Mouse (Mus musculus): ENCODE results near the gene U90926. TPM values are rescaled to one million over a fixed set of nuclear protein-coding genes. Genes with fewer than 3 reads are reported as not detected.

Gene U90926
- polyA plus RNA-seq, 1 experiment = not detected

DNA sequence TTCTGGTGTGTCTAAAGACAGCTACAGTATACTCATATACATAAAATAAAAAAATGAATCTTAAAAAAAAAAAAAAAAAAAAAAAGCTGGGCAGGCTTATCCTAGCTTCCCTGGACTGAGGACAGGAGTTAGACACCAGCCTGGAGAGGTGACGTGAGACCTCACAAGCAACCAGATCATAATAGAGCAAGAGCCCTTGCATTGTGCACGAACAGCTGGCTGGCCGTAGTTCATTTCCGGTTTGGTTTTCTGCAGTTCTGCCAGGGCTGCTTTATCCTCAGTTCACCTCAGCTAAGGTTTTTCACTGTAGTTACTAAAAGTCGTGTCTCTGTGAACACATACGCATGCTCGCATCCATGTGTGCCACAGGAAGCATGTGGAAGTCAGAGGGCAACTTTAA lies 12.6 kb upstream of the U90926 start:
- Histone ChIP-seq H3K4me1 (replicated peaks; ENCODE audit: control insufficient read depth, insufficient read depth, low read length) (peaks cover 16% of the 10 kb centered on the region), H3K36me3 (ENCODE audit: control insufficient read depth, insufficient read depth, low read length) (no peaks in the 10 kb centered on the region), H3K27me3 (ENCODE audit: control insufficient read depth, insufficient read depth, low read length) (no peaks in the 10 kb centered on the region), H3K27ac (ENCODE audit: control insufficient read depth, insufficient read depth, low read length) (peak overlapping the region; percentile 65; the same call in 1 of the 2 replicates), H3K4me3 (ENCODE audit: control insufficient read depth, insufficient read depth, low read length) (no peak overlapping the region)
- no peak for DNase-seq
- TF ChIP-seq POLR2A (IDR thresholded peaks at IDR 0.05; ENCODE audit: control insufficient read depth, extremely low read depth, insufficient read depth, low read length, poor library complexity) = no peak
- no peak for TF ChIP-seq CTCF (IDR thresholded peaks at IDR 0.05; ENCODE audit: borderline replicate concordance, control insufficient read depth, extremely low read depth, insufficient read depth, low read length, poor library complexity)
- WGBS = 57% methylated on average over 7 of the region's 7 CpGs

DNA sequence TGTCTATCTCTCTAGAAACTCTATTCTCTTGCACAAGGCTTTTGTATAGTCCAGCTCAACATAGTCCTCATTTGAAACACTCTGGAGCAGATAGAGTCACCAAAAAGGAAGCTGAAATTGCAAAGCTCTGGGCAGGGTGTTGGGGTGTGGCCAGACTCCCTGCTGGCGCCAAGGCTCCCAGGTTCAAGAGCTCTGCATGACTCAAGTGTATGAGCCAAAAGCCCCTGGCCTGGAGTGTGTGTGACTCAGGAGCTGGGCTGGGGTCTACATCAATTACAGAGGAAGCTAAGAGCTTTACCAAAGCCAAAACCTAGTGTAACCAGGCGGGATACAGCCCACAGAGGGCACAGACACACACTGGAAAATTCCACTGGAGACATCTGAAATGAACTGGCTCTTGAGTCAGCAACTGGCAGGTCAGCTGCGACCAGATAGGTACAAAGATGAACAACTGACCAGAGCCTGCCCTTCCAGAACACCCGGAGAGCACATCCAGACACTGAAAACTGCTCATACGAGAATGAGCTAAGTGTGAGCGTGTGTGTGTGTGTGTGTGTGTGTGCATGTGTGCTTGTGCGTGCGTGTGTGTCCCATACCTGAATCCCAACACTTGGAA lies 5.2 kb upstream of the U90926 start:
- TF ChIP-seq CTCF (IDR thresholded peaks at IDR 0.05; ENCODE audit: borderline replicate concordance, control insufficient read depth, extremely low read depth, insufficient read depth, low read length, poor library complexity) = no peak
- TF ChIP-seq POLR2A (IDR thresholded peaks at IDR 0.05; ENCODE audit: control insufficient read depth, extremely low read depth, insufficient read depth, low read length, poor library complexity) = no peak
- WGBS = 91% methylated on average over 8 of the region's 8 CpGs
- DNase-seq = no peak
- H3K36me3 ChIP-seq (ENCODE audit: control insufficient read depth, insufficient read depth, low read length) = no peaks in the 10 kb centered on the region
- H3K27me3 ChIP-seq (ENCODE audit: control insufficient read depth, insufficient read depth, low read length) = no peaks in the 10 kb centered on the region
- no peak overlapping the region for H3K4me3 ChIP-seq (ENCODE audit: control insufficient read depth, insufficient read depth, low read length)
- no peak overlapping the region for H3K27ac ChIP-seq (ENCODE audit: control insufficient read depth, insufficient read depth, low read length)
- no peaks in the 10 kb centered on the region for H3K4me1 ChIP-seq (replicated peaks; ENCODE audit: control insufficient read depth, insufficient read depth, low read length)

DNA sequence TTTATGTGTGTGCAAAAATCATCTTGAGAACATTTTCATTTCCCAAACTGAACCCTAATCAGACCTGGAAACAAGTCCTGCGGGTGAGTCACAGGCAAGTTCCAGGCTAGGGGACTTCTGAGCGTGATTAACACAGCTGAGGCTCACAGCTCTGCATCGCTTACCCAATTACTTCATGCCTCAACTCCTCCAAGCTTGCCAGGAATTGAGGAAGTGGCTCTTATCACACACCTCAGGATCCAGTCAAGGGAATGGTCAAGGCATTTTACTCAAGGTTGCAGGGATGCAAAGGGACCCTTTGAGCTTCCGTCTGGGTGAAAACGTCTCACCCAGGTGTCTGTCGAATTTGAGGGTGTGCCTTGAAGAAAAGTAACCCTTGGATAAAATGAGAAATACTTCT lies 4.6 kb upstream of the U90926 start:
- no peaks in the 10 kb centered on the region for H3K4me1 ChIP-seq (replicated peaks; ENCODE audit: control insufficient read depth, insufficient read depth, low read length)
- no peaks in the 10 kb centered on the region for H3K36me3 ChIP-seq (ENCODE audit: control insufficient read depth, insufficient read depth, low read length)
- no peak for TF ChIP-seq POLR2A (IDR thresholded peaks at IDR 0.05; ENCODE audit: control insufficient read depth, extremely low read depth, insufficient read depth, low read length, poor library complexity)
- TF ChIP-seq CTCF (IDR thresholded peaks at IDR 0.05; ENCODE audit: borderline replicate concordance, control insufficient read depth, extremely low read depth, insufficient read depth, low read length, poor library complexity) = no peak
- no peaks in the 10 kb centered on the region for H3K27me3 ChIP-seq (ENCODE audit: control insufficient read depth, insufficient read depth, low read length)
- no peak overlapping the region for H3K27ac ChIP-seq (ENCODE audit: control insufficient read depth, insufficient read depth, low read length)
- no peak overlapping the region for H3K4me3 ChIP-seq (ENCODE audit: control insufficient read depth, insufficient read depth, low read length)
- DNase-seq = no peak
- 79% methylated on average over 6 of the region's 6 CpGs for WGBS

DNA sequence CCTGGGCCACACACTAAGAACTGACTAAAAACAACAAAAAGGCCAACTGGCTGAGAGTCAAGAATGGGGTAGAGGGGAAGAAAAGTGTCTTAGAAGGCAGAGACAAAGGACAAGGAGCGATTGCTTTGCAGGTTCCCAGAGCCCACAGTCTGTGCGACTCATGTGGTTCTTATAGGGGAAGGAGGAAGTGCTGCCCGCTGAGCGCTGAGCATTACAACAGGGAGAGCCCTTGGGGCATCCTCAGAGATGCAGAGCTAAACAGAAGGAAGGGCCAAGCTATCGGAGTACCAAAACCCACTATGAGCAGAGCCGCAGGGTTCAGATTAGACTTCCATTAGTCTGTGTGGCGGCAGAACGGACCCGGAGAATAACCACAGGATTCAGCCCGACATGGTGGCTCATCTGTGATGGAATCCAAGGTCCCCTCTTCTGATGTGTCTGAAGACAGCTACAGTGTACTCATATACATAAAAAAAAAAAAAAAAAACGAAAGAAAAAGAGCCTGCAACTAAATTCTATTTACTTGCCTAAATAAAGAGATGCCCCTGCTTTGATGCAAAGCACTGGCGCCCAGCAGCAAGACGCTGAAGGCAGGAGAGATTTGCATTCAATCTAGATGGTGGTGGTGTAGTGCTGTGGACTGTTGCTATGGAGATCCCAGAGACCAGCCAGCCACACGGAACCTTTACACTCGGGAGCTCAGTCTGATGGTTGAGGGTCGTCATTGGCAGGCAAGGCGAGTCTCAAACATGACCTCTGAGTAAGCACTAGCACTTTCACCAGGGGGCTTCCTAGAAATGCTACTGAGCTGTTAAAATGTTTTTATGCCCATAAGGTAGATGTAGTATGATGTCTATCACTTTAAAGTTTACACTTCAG lies 3.9 kb upstream of the U90926 start:
- Histone ChIP-seq H3K4me3 (ENCODE audit: control insufficient read depth, insufficient read depth, low read length) (no peak overlapping the region), H3K27me3 (ENCODE audit: control insufficient read depth, insufficient read depth, low read length) (no peaks in the 10 kb centered on the region), H3K36me3 (ENCODE audit: control insufficient read depth, insufficient read depth, low read length) (no peaks in the 10 kb centered on the region), H3K27ac (ENCODE audit: control insufficient read depth, insufficient read depth, low read length) (no peak overlapping the region), H3K4me1 (replicated peaks; ENCODE audit: control insufficient read depth, insufficient read depth, low read length) (no peaks in the 10 kb centered on the region)
- WGBS = 65% methylated on average over 17 of the region's 17 CpGs
- no peak for TF ChIP-seq CTCF (IDR thresholded peaks at IDR 0.05; ENCODE audit: borderline replicate concordance, control insufficient read depth, extremely low read depth, insufficient read depth, low read length, poor library complexity)
- TF ChIP-seq POLR2A (IDR thresholded peaks at IDR 0.05; ENCODE audit: control insufficient read depth, extremely low read depth, insufficient read depth, low read length, poor library complexity) = no peak
- DNase-seq = no peak

DNA sequence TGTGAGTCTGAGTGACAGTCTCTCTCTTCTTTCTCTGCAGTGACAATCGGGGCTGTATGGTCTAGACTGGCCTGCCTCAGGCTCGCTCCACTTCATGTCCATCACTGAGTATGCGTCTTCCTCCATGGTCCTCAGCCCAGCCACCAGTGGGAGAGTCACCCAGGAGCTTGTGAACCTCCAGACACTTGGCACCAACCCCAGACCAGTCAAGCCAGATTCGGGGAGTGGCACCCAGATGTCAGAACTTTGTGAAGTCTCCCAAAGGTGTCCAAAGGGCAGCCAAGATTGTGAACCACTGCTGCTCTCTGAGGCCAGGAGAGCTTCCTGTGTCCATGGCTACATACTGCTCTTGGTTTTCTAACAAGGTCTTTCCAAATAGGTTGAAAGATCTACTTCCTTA lies 3.0 kb downstream of the U90926 start:
- WGBS = 94% methylated on average over 4 of the region's 4 CpGs
- no peak for TF ChIP-seq CTCF (IDR thresholded peaks at IDR 0.05; ENCODE audit: borderline replicate concordance, control insufficient read depth, extremely low read depth, insufficient read depth, low read length, poor library complexity)
- no peak for TF ChIP-seq POLR2A (IDR thresholded peaks at IDR 0.05; ENCODE audit: control insufficient read depth, extremely low read depth, insufficient read depth, low read length, poor library complexity)
- no peak overlapping the region for H3K4me3 ChIP-seq (ENCODE audit: control insufficient read depth, insufficient read depth, low read length)
- no peaks in the 10 kb centered on the region for H3K27me3 ChIP-seq (ENCODE audit: control insufficient read depth, insufficient read depth, low read length)
- H3K4me1 ChIP-seq (replicated peaks; ENCODE audit: control insufficient read depth, insufficient read depth, low read length) = no peaks in the 10 kb centered on the region
- no peaks in the 10 kb centered on the region for H3K36me3 ChIP-seq (ENCODE audit: control insufficient read depth, insufficient read depth, low read length)
- H3K27ac ChIP-seq (ENCODE audit: control insufficient read depth, insufficient read depth, low read length) = no peak overlapping the region
- no peak for DNase-seq

DNA sequence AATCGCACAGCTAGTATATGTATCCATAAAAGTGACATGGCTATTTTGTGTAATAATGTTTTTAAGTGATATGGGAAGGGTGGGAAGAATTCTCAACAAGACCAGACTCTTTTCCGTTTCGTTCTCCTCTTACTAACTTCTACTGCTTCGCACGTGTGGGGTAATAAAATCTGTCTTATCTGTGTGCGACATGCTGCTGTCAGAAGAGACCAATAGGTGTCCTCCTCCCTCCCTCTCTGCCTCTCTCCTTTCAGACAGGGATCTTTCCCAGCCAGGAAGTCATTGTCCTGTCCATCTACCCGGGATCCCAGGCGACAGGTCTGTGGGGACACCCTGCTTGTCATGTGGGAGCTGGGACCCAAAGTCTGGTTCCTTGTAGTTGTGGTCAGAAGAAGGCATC lies 5.0 kb downstream of the U90926 start:
- H3K4me1 ChIP-seq (replicated peaks; ENCODE audit: control insufficient read depth, insufficient read depth, low read length) = peaks cover 8% of the 10 kb centered on the region
- no peak overlapping the region for H3K27ac ChIP-seq (ENCODE audit: control insufficient read depth, insufficient read depth, low read length)
- TF ChIP-seq CTCF (IDR thresholded peaks at IDR 0.05; ENCODE audit: borderline replicate concordance, control insufficient read depth, extremely low read depth, insufficient read depth, low read length, poor library complexity) = no peak
- TF ChIP-seq POLR2A (IDR thresholded peaks at IDR 0.05; ENCODE audit: control insufficient read depth, extremely low read depth, insufficient read depth, low read length, poor library complexity) = no peak
- H3K36me3 ChIP-seq (ENCODE audit: control insufficient read depth, insufficient read depth, low read length) = no peaks in the 10 kb centered on the region
- 88% methylated on average over 8 of the region's 8 CpGs for WGBS
- H3K4me3 ChIP-seq (ENCODE audit: control insufficient read depth, insufficient read depth, low read length) = no peak overlapping the region
- H3K27me3 ChIP-seq (ENCODE audit: control insufficient read depth, insufficient read depth, low read length) = no peaks in the 10 kb centered on the region
- no peak for DNase-seq

Measured in thymus, adult 2 months (tissue).